ENCODE assay signal across 14 mouse cellular contexts in genomic region chr12:74850323-74850722, GRCm38 (mm10).
DNase-seq lines count a peak whose midpoint lies in the region; ATAC-seq and TF ChIP-seq lines count a peak whose summit lies in the region.
"Had no signal": no experiment of that assay in that cellular context is flagged by ENCODE, and none has a peak within 500 bp of the region (broad histone marks: within the 10 kb centered on the region; RNA-seq: fewer than 3 reads in every experiment).

No protein-coding gene starts in this region.

- no peak for TF ChIP-seq CTCF in layer of hippocampus, adult 2 months (conservative IDR thresholded peaks at IDR 0.05)

- no peaks in the 10 kb centered on the region for H3K9me3 ChIP-seq in forebrain, embryonic 14.5 days (replicated peaks; ENCODE audit: control insufficient read depth, low read length)
- no peaks in the 10 kb centered on the region for H3K9me3 ChIP-seq in hindbrain, embryonic 16.5 days (ENCODE audit: control insufficient read depth, low read length)
- H3K9me3 ChIP-seq in midbrain, embryonic 16.5 days (replicated peaks; ENCODE audit: control insufficient read depth, low read length, poor library complexity, severe bottlenecking), result no peaks in the 10 kb centered on the region
- H3K9me3 ChIP-seq: intestine, embryonic 15.5 days had no signal

- peak; percentile 47 for DNase-seq in embryo, embryonic 10.5 days (ENCODE audit: low spot score)
- peak; percentile 41 for DNase-seq in forebrain, embryonic 14.5 days (ENCODE audit: low spot score)
- DNase-seq in spleen, postnatal 36 days (ENCODE audit: low spot score in 2 of 2), result no peak
- no peak for DNase-seq in layer of hippocampus, adult 2 months (ENCODE audit: low spot score in 2 of 2)
- DNase-seq in heart, adult 9 months (ENCODE audit: low spot score in 2 of 2), result no peak
- DNase-seq in right cerebral cortex, postnatal 4 days, result no peak
- DNase-seq: cerebellum, adult 11 months; layer of hippocampus, adult 9-11 months; lung, postnatal 4 days; thymus, postnatal 36 days had no signal

- ATAC-seq in forebrain, embryonic 14.5 days, result peak; percentile 69; the same call in 1 of the 2 replicates
- peak; percentile 69 for ATAC-seq in hindbrain, embryonic 16.5 days
- ATAC-seq in midbrain, embryonic 16.5 days, result peak; percentile 85
- ATAC-seq: intestine, embryonic 15.5 days had no signal

- H3K4me1 ChIP-seq in forebrain, embryonic 14.5 days (ENCODE audit: control insufficient read depth, insufficient read depth, low read length), result no peaks in the 10 kb centered on the region
- no peaks in the 10 kb centered on the region; the same call in 1 of the 2 replicates for H3K4me1 ChIP-seq in hindbrain, embryonic 16.5 days (ENCODE audit: control insufficient read depth, insufficient read depth, low read depth, low read length)
- H3K4me1 ChIP-seq in midbrain, embryonic 16.5 days (ENCODE audit: control insufficient read depth, insufficient read depth, low read length), result no peaks in the 10 kb centered on the region
- H3K4me1 ChIP-seq: intestine, embryonic 15.5 days had no signal

- no peaks in the 10 kb centered on the region for H3K27me3 ChIP-seq in forebrain, embryonic 14.5 days (replicated peaks; ENCODE audit: control insufficient read depth, insufficient read depth, low read length)
- no peaks in the 10 kb centered on the region for H3K27me3 ChIP-seq in hindbrain, embryonic 16.5 days (replicated peaks; ENCODE audit: control insufficient read depth, insufficient read depth, low read length)
- H3K27me3 ChIP-seq in midbrain, embryonic 16.5 days (ENCODE audit: control insufficient read depth, insufficient read depth, low read depth, low read length), result no peaks in the 10 kb centered on the region
- H3K27me3 ChIP-seq: intestine, embryonic 15.5 days had no signal

- WGBS in forebrain, embryonic 14.5 days, result 7% methylated on average over 2 of the region's 2 CpGs
- WGBS in hindbrain, embryonic 16.5 days, result 12% methylated on average over 2 of the region's 2 CpGs
- 2% methylated on average over 2 of the region's 2 CpGs for WGBS in midbrain, embryonic 16.5 days

- H3K4me2 ChIP-seq in forebrain, embryonic 14.5 days (ENCODE audit: low read length), result no peak overlapping the region
- no peak overlapping the region for H3K4me2 ChIP-seq in hindbrain, embryonic 16.5 days (ENCODE audit: low read length)
- H3K4me2 ChIP-seq in midbrain, embryonic 16.5 days (ENCODE audit: low read length), result no peak overlapping the region
- H3K4me2 ChIP-seq: intestine, embryonic 15.5 days had no signal

- H3K27ac ChIP-seq in forebrain, embryonic 14.5 days (ENCODE audit: low read depth, low read length), result no peak overlapping the region
- no peak overlapping the region for H3K27ac ChIP-seq in hindbrain, embryonic 16.5 days (ENCODE audit: low read depth, low read length)
- no peak overlapping the region for H3K27ac ChIP-seq in midbrain, embryonic 16.5 days (ENCODE audit: low read length)
- no peak overlapping the region for H3K27ac ChIP-seq in layer of hippocampus, adult 2 months
- H3K27ac ChIP-seq: intestine, embryonic 15.5 days; kidney, postnatal 0 days had no signal

- H3K36me3 ChIP-seq in forebrain, embryonic 14.5 days (ENCODE audit: control insufficient read depth, insufficient read depth, low read length), result no peaks in the 10 kb centered on the region
- H3K36me3 ChIP-seq in hindbrain, embryonic 16.5 days (ENCODE audit: control insufficient read depth, insufficient read depth, low read length), result no peaks in the 10 kb centered on the region
- H3K36me3 ChIP-seq in midbrain, embryonic 16.5 days (ENCODE audit: control insufficient read depth, insufficient read depth, low read length), result no peaks in the 10 kb centered on the region
- H3K36me3 ChIP-seq: intestine, embryonic 15.5 days had no signal

- no peak overlapping the region for H3K9ac ChIP-seq in forebrain, embryonic 14.5 days (ENCODE audit: low read length)
- no peak overlapping the region for H3K9ac ChIP-seq in hindbrain, embryonic 16.5 days (ENCODE audit: low read depth, low read length)
- no peak overlapping the region for H3K9ac ChIP-seq in midbrain, embryonic 16.5 days (ENCODE audit: low read depth, low read length)
- H3K9ac ChIP-seq: intestine, embryonic 15.5 days had no signal

- H3K4me3 ChIP-seq in forebrain, embryonic 14.5 days (ENCODE audit: low read depth, low read length), result no peak overlapping the region
- no peak overlapping the region for H3K4me3 ChIP-seq in hindbrain, embryonic 16.5 days (ENCODE audit: low read length)
- no peak overlapping the region for H3K4me3 ChIP-seq in midbrain, embryonic 16.5 days (ENCODE audit: low read depth, low read length)
- H3K4me3 ChIP-seq in layer of hippocampus, adult 2 months, result no peak overlapping the region
- H3K4me3 ChIP-seq: intestine, embryonic 15.5 days had no signal

Comparison
In these comparisons a context has a peak if more than half of its experiments do, and no peak if none do; other contexts are left out.
1. DNase-seq: peak in embryo, embryonic 10.5 days (single experiment) and forebrain, embryonic 14.5 days (single experiment); none in spleen, postnatal 36 days (0 of 2), layer of hippocampus, adult 2 months (0 of 2), heart, adult 9 months (0 of 2) and right cerebral cortex, postnatal 4 days (single experiment).
2. Peak in every context shown above with its lines, with median percentiles within 50 percentile points of each other: ATAC-seq.